Mouse (Mus musculus) hindbrain, embryonic 13.5 days (tissue): ENCODE measurements at regions not wholly inside any gene's neighbourhood (a gene's known extent, or its start where the extent isn't known, plus 50 kb on each side); places are given as distances from the start of the nearest gene placed in this dataset.
A peak's percentile ranks its signal among the peaks of the same experiment; 100 is the strongest.

Experiments used
- ATAC-seq: fragments of 200-750 bp; cut with Nextera tagmentation; 2 replicates; pipeline ENCODE4 v1.8.0; 2017; ENCODE audit warnings: moderate TSS enrichment; ENCODE audit not compliant: low FRiP score
- H3K27ac ChIP-seq: fragments of 300-500 bp; sonication (generic); 2 replicates; pipeline ENCODE4 v1.5.1; 2015; ENCODE audit warnings: inconsistent platforms, mild to moderate bottlenecking, moderate library complexity
- H3K27me3 ChIP-seq: fragments of 300-500 bp; sonication (generic); 2 replicates; pipeline ENCODE4 v1.6.1; 2015; ENCODE audit warnings: mild to moderate bottlenecking, inconsistent platforms
- H3K36me3 ChIP-seq: fragments of 300-500 bp; sonication (generic); 2 replicates; pipeline ENCODE4 v1.6.1; 2015; ENCODE audit warnings: mild to moderate bottlenecking, inconsistent platforms
- H3K4me1 ChIP-seq: fragments of 300-500 bp; sonication (generic); replicated peaks from 2 replicates; pipeline ENCODE4 v1.6.1; 2015; ENCODE audit warnings: inconsistent platforms
- H3K4me2 ChIP-seq: fragments of 300-500 bp; sonication (generic); 2 replicates; pipeline ENCODE4 v1.6.1; 2015; ENCODE audit warnings: inconsistent platforms, mild to moderate bottlenecking, moderate library complexity
- H3K4me3 ChIP-seq: fragments of 300-500 bp; sonication (generic); 2 replicates; pipeline ENCODE4 v1.5.1; 2015; ENCODE audit warnings: mild to moderate bottlenecking, inconsistent platforms
- H3K9ac ChIP-seq: fragments of 300-500 bp; sonication (generic); 2 replicates; pipeline ENCODE4 v1.6.1; 2015; ENCODE audit warnings: mild to moderate bottlenecking, inconsistent platforms
- H3K9me3 ChIP-seq: fragments of 300-500 bp; sonication (generic); 2 replicates; pipeline ENCODE4 v1.6.1; 2016; ENCODE audit warnings: inconsistent platforms
- WGBS: fragments of 180-500 bp; shearing (Covaris S2); methylation state at CpG from one replicate; pipeline ENCODE4 v1.1.7; 2015; 5-methylcytosine and 5-hydroxymethylcytosine counted together

- Histone ChIP-seq H3K27ac (no peak overlapping the region), H3K27me3 (no peaks in the 10 kb centered on the region), H3K9me3 (no peaks in the 10 kb centered on the region), H3K4me3 (no peak overlapping the region), H3K9ac (no peak overlapping the region), H3K4me2 (no peak overlapping the region), H3K4me1 (peaks cover 5% of the 10 kb centered on the region; the same call in 1 of the 2 replicates), H3K36me3 (no peaks in the 10 kb centered on the region)
- WGBS: 90% methylated on average over 8 of the region's 8 CpGs
- ATAC-seq: no peak
Measured at GRCm38 (mm10) chr10:126783161-126783560, 118.0 kb downstream of the Atp23 start.

- H3K36me3 ChIP-seq: no peaks in the 10 kb centered on the region
- no peak overlapping the region for H3K4me2 ChIP-seq
- no peak overlapping the region for H3K27ac ChIP-seq
- no peak for ATAC-seq
- H3K27me3 ChIP-seq: no peaks in the 10 kb centered on the region
- no peaks in the 10 kb centered on the region for H3K9me3 ChIP-seq
- no peak overlapping the region for H3K4me3 ChIP-seq
- H3K9ac ChIP-seq: no peak overlapping the region
- no peaks in the 10 kb centered on the region for H3K4me1 ChIP-seq
- 87% methylated on average over 3 of the region's 3 CpGs for WGBS
Measured at GRCm38 (mm10) chr10:126776603-126777002, 124.6 kb downstream of the Atp23 start.

- 74% methylated on average over 13 of the region's 13 CpGs for WGBS
- Histone ChIP-seq H3K4me3 (no peak overlapping the region), H3K27me3 (no peaks in the 10 kb centered on the region), H3K9me3 (no peaks in the 10 kb centered on the region), H3K27ac (no peak overlapping the region), H3K9ac (no peak overlapping the region), H3K36me3 (no peaks in the 10 kb centered on the region), H3K4me2 (no peak overlapping the region), H3K4me1 (no peaks in the 10 kb centered on the region)
- no peak for ATAC-seq
Measured at GRCm38 (mm10) chr10:126775946-126776345, 125.2 kb downstream of the Atp23 start.

GRCm38 (mm10) chr10:126770446-126771020 is 130.6 kb downstream of the Atp23 start:
- H3K4me3 ChIP-seq: no peak overlapping the region
- H3K27ac ChIP-seq: no peak overlapping the region
- no peak overlapping the region for H3K4me2 ChIP-seq
- H3K36me3 ChIP-seq: no peaks in the 10 kb centered on the region
- ATAC-seq: no peak
- no peaks in the 10 kb centered on the region for H3K9me3 ChIP-seq
- WGBS: 93% methylated on average over 6 of the region's 6 CpGs
- H3K9ac ChIP-seq: no peak overlapping the region
- H3K27me3 ChIP-seq: no peaks in the 10 kb centered on the region
- H3K4me1 ChIP-seq: no peaks in the 10 kb centered on the region

- H3K27me3 ChIP-seq: no peaks in the 10 kb centered on the region
- no peak for ATAC-seq
- no peak overlapping the region for H3K4me2 ChIP-seq
- H3K9me3 ChIP-seq: no peaks in the 10 kb centered on the region
- H3K27ac ChIP-seq: no peak overlapping the region
- no peak overlapping the region for H3K4me3 ChIP-seq
- H3K36me3 ChIP-seq: no peaks in the 10 kb centered on the region
- H3K4me1 ChIP-seq: no peaks in the 10 kb centered on the region
- WGBS: 84% methylated on average over 2 of the region's 2 CpGs
- no peak overlapping the region for H3K9ac ChIP-seq
Measured at GRCm38 (mm10) chr10:126765648-126766047, 135.5 kb downstream of the Atp23 start.

- no peaks in the 10 kb centered on the region for H3K36me3 ChIP-seq
- no peaks in the 10 kb centered on the region for H3K4me1 ChIP-seq
- no peaks in the 10 kb centered on the region for H3K9me3 ChIP-seq
- ATAC-seq: no peak
- H3K4me2 ChIP-seq: no peak overlapping the region
- no peak overlapping the region for H3K9ac ChIP-seq
- WGBS: 76% methylated on average over 8 of the region's 8 CpGs
- no peaks in the 10 kb centered on the region for H3K27me3 ChIP-seq
- H3K4me3 ChIP-seq: no peak overlapping the region
- no peak overlapping the region for H3K27ac ChIP-seq
Measured at GRCm38 (mm10) chr10:126764740-126765139, 136.4 kb downstream of the Atp23 start.

- Histone ChIP-seq H3K4me2 (no peak overlapping the region), H3K4me3 (no peak overlapping the region), H3K4me1 (no peaks in the 10 kb centered on the region), H3K27me3 (no peaks in the 10 kb centered on the region), H3K9ac (no peak overlapping the region), H3K36me3 (no peaks in the 10 kb centered on the region), H3K27ac (no peak overlapping the region), H3K9me3 (no peaks in the 10 kb centered on the region)
- ATAC-seq: no peak
- WGBS: 72% methylated on average over 5 of the region's 5 CpGs
Measured at GRCm38 (mm10) chr10:126763976-126764375, 137.2 kb downstream of the Atp23 start.

- 95% methylated on average over 7 of the region's 7 CpGs for WGBS
- Histone ChIP-seq H3K4me2 (no peak overlapping the region), H3K9me3 (no peaks in the 10 kb centered on the region), H3K36me3 (no peaks in the 10 kb centered on the region), H3K9ac (no peak overlapping the region), H3K27me3 (no peaks in the 10 kb centered on the region), H3K4me1 (0 out of 2 replicates have a peak, but pooled peaks cover 11% of the 10 kb centered on the region), H3K27ac (no peak overlapping the region), H3K4me3 (no peak overlapping the region)
- no peak for ATAC-seq
Measured at GRCm38 (mm10) chr10:126758682-126759081, 142.5 kb downstream of the Atp23 start.

- ATAC-seq: no peak
Measured at GRCm38 (mm10) chr10:126753201-126753600, 148.0 kb downstream of the Atp23 start.

GRCm38 (mm10) chr10:126752699-126753098 is 148.5 kb downstream of the Atp23 start:
- 61% methylated on average over 11 of the region's 11 CpGs for WGBS
- Histone ChIP-seq H3K4me3 (no peak overlapping the region), H3K27ac (no peak overlapping the region), H3K4me2 (no peak overlapping the region), H3K4me1 (peaks cover 26% of the 10 kb centered on the region), H3K36me3 (no peaks in the 10 kb centered on the region), H3K27me3 (no peaks in the 10 kb centered on the region), H3K9me3 (no peaks in the 10 kb centered on the region), H3K9ac (no peak overlapping the region)
- no peak for ATAC-seq

More at GRCm38 (mm10) chr10:126753201-126753600, 148.0 kb downstream of the Atp23 start:
- H3K27ac ChIP-seq: no peak overlapping the region
- H3K4me3 ChIP-seq: no peak overlapping the region
- WGBS: 82% methylated on average over 6 of the region's 6 CpGs
- H3K27me3 ChIP-seq: no peaks in the 10 kb centered on the region
- no peaks in the 10 kb centered on the region for H3K9me3 ChIP-seq
- H3K36me3 ChIP-seq: no peaks in the 10 kb centered on the region
- H3K4me1 ChIP-seq: peaks cover 26% of the 10 kb centered on the region
- no peak overlapping the region for H3K4me2 ChIP-seq
- H3K9ac ChIP-seq: no peak overlapping the region

- no peak for ATAC-seq
- peak overlapping the region; percentile 9; the same call in 1 of the 2 replicates for H3K4me2 ChIP-seq
Measured at GRCm38 (mm10) chr10:126748696-126749466, 152.3 kb downstream of the Atp23 start.

GRCm38 (mm10) chr10:126734661-126735060 is 166.5 kb downstream of the Atp23 start:
- H3K4me1 ChIP-seq: no peaks in the 10 kb centered on the region
- H3K4me2 ChIP-seq: no peak overlapping the region
- 56% methylated on average over 2 of the region's 2 CpGs for WGBS
- no peak overlapping the region for H3K4me3 ChIP-seq
- H3K9me3 ChIP-seq: no peaks in the 10 kb centered on the region
- ATAC-seq: no peak
- no peaks in the 10 kb centered on the region for H3K27me3 ChIP-seq
- no peak overlapping the region for H3K9ac ChIP-seq
- no peaks in the 10 kb centered on the region for H3K36me3 ChIP-seq
- no peak overlapping the region for H3K27ac ChIP-seq

More at GRCm38 (mm10) chr10:126748696-126749466, 152.3 kb downstream of the Atp23 start:
- H3K9me3 ChIP-seq: no peaks in the 10 kb centered on the region
- H3K27ac ChIP-seq: no peak overlapping the region
- H3K9ac ChIP-seq: no peak overlapping the region
- 30% methylated on average over 17 of the region's 17 CpGs for WGBS
- peaks cover 15% of the 10 kb centered on the region for H3K4me1 ChIP-seq
- no peak overlapping the region for H3K4me3 ChIP-seq
- no peaks in the 10 kb centered on the region for H3K36me3 ChIP-seq
- no peaks in the 10 kb centered on the region for H3K27me3 ChIP-seq

- no peak overlapping the region for H3K4me2 ChIP-seq
- WGBS: 87% methylated on average over 4 of the region's 4 CpGs
- no peaks in the 10 kb centered on the region for H3K36me3 ChIP-seq
- H3K27ac ChIP-seq: no peak overlapping the region
- no peak overlapping the region for H3K4me3 ChIP-seq
- no peaks in the 10 kb centered on the region for H3K9me3 ChIP-seq
- no peak overlapping the region for H3K9ac ChIP-seq
- H3K27me3 ChIP-seq: no peaks in the 10 kb centered on the region
- H3K4me1 ChIP-seq: no peaks in the 10 kb centered on the region
- ATAC-seq: no peak
Measured at GRCm38 (mm10) chr10:126727840-126728239, 173.3 kb downstream of the Atp23 start.
